Mouse (Mus musculus) thymus, postnatal 36 days (tissue): Measurements from ENCODE around the gene Arsj.

Source experiments
- DNase-seq, 2 experiments: peaks; one replicate each; pipeline ENCODE4 v3.0.0; 2022; ENCODE audit warnings: mixed read lengths in 2 of 2

Gene Arsj

GRCm38 (mm10) chr3:126363568-126364505 lies at the start of gene Arsj:
TSS of gene Arsj (plus strand) at chr3:126363684.
- no peak for DNase-seq

- DNase-seq, result no peak
Observed at GRCm38 (mm10) chr3:126324872-126325498, 38.5 kb upstream of the Arsj start.

GRCm38 (mm10) chr3:126325891-126326627 lies 37.4 kb upstream of the Arsj start:
- DNase-seq, result no peak

GRCm38 (mm10) chr3:126326628-126327325 lies 36.7 kb upstream of the Arsj start:
- DNase-seq, result no peak

GRCm38 (mm10) chr3:126335329-126335728 lies 28.2 kb upstream of the Arsj start:
- no peak for DNase-seq

GRCm38 (mm10) chr3:126344745-126345144 lies 18.7 kb upstream of the Arsj start:
- DNase-seq, result no peak

- no peak for DNase-seq
Observed at GRCm38 (mm10) chr3:126359760-126360159, 3.7 kb upstream of the Arsj start.

GRCm38 (mm10) chr3:126362392-126362791 lies 1.1 kb upstream of the Arsj start:
- no peak for DNase-seq

- DNase-seq, result no peak
Observed at GRCm38 (mm10) chr3:126362931-126363525, 456 bp upstream of the Arsj start.

GRCm38 (mm10) chr3:126364555-126364954 lies 1.1 kb downstream of the Arsj start:
- no peak for DNase-seq

GRCm38 (mm10) chr3:126370571-126370970 lies 7.1 kb downstream of the Arsj start:
- no peak for DNase-seq

- DNase-seq, result no peak
Observed at GRCm38 (mm10) chr3:126372815-126373545, 9.5 kb downstream of the Arsj start.

GRCm38 (mm10) chr3:126373721-126374120 lies 10.2 kb downstream of the Arsj start:
- DNase-seq, result no peak

GRCm38 (mm10) chr3:126379252-126379651 lies 15.8 kb downstream of the Arsj start:
- DNase-seq, result no peak

GRCm38 (mm10) chr3:126379702-126380101 lies 16.2 kb downstream of the Arsj start:
- no peak for DNase-seq

GRCm38 (mm10) chr3:126383276-126383675 lies 19.8 kb downstream of the Arsj start:
- no peak for DNase-seq

- no peak for DNase-seq
Observed at GRCm38 (mm10) chr3:126384657-126385438, 21.4 kb downstream of the Arsj start.

- DNase-seq, result no peak
Observed at GRCm38 (mm10) chr3:126397451-126397850, 34.0 kb downstream of the Arsj start.

- DNase-seq, result no peak
Observed at GRCm38 (mm10) chr3:126397985-126398630, 34.6 kb downstream of the Arsj start.

- no peak for DNase-seq
Observed at GRCm38 (mm10) chr3:126400726-126401125, 37.2 kb downstream of the Arsj start.
